Mouse (Mus musculus): ENCODE measurements around the gene Camta1. TPM values are rescaled to one million over a fixed set of nuclear protein-coding genes. Genes with fewer than 3 reads are reported as not detected.

Gene Camta1
- polyA plus RNA-seq, 1 experiment from 2014 or later, result 93.9 TPM

- DNase-seq (ENCODE audit: low spot score) (no peak), ATAC-seq (replicated peaks; ENCODE audit: low FRiP score) (no peak)
- Histone ChIP-seq H3K27me3 (replicated peaks; ENCODE audit: control insufficient read depth, insufficient read depth, low read length) (no peaks in the 10 kb centered on the region), H3K4me1 (replicated peaks; ENCODE audit: control insufficient read depth, insufficient read depth, low read length) (no peaks in the 10 kb centered on the region), H3K4me2 (no peak overlapping the region), H3K9ac (ENCODE audit: low read depth, low read length) (no peak overlapping the region), H3K27ac (ENCODE audit: low read depth, low read length) (no peak overlapping the region), H3K36me3 (ENCODE audit: control insufficient read depth, insufficient read depth, low read length) (no peaks in the 10 kb centered on the region), H3K4me3 (ENCODE audit: low read depth, low read length) (no peak overlapping the region), H3K9me3 (ENCODE audit: control insufficient read depth, low read length) (no peaks in the 10 kb centered on the region)
- WGBS, result 74% methylated on average over 10 of the region's 10 CpGs
Measured at GRCm38 (mm10) chr4:150950972-150951371, 910.7 kb downstream of the Camta1 start.

- H3K4me1 ChIP-seq (replicated peaks; ENCODE audit: control insufficient read depth, insufficient read depth, low read length), result no peaks in the 10 kb centered on the region
- DNase-seq (ENCODE audit: low spot score) (no peak), ATAC-seq (replicated peaks; ENCODE audit: low FRiP score) (no peak)
- H3K27me3 ChIP-seq (replicated peaks; ENCODE audit: control insufficient read depth, insufficient read depth, low read length), result no peaks in the 10 kb centered on the region
- no peak overlapping the region for H3K27ac ChIP-seq (ENCODE audit: low read depth, low read length)
- no peaks in the 10 kb centered on the region for H3K9me3 ChIP-seq (ENCODE audit: control insufficient read depth, low read length)
- 89% methylated on average over 7 of the region's 7 CpGs for WGBS
- H3K36me3 ChIP-seq (ENCODE audit: control insufficient read depth, insufficient read depth, low read length), result no peaks in the 10 kb centered on the region
- H3K9ac ChIP-seq (ENCODE audit: low read depth, low read length), result no peak overlapping the region
- no peak overlapping the region for H3K4me3 ChIP-seq (ENCODE audit: low read depth, low read length)
- H3K4me2 ChIP-seq, result no peak overlapping the region
Measured at GRCm38 (mm10) chr4:150944707-150945106, 917.0 kb downstream of the Camta1 start.

GRCm38 (mm10) chr4:150939991-150940651 lies 921.6 kb downstream of the Camta1 start:
- no peak overlapping the region for H3K9ac ChIP-seq (ENCODE audit: low read depth, low read length)
- ATAC-seq (replicated peaks; ENCODE audit: low FRiP score) (no peak), DNase-seq (ENCODE audit: low spot score) (no peak)
- H3K4me3 ChIP-seq (ENCODE audit: low read depth, low read length), result no peak overlapping the region
- H3K9me3 ChIP-seq (ENCODE audit: control insufficient read depth, low read length), result no peaks in the 10 kb centered on the region
- WGBS, result 63% methylated on average over 13 of the region's 13 CpGs
- H3K4me2 ChIP-seq, result no peak overlapping the region
- H3K27me3 ChIP-seq (replicated peaks; ENCODE audit: control insufficient read depth, insufficient read depth, low read length), result no peaks in the 10 kb centered on the region
- no peaks in the 10 kb centered on the region for H3K36me3 ChIP-seq (ENCODE audit: control insufficient read depth, insufficient read depth, low read length)
- no peaks in the 10 kb centered on the region for H3K4me1 ChIP-seq (replicated peaks; ENCODE audit: control insufficient read depth, insufficient read depth, low read length)
- H3K27ac ChIP-seq (ENCODE audit: low read depth, low read length), result no peak overlapping the region

GRCm38 (mm10) chr4:150938063-150938452 lies 923.6 kb downstream of the Camta1 start:
- 29% methylated on average over 14 of the region's 14 CpGs for WGBS
- no peak overlapping the region for H3K9ac ChIP-seq (ENCODE audit: low read depth, low read length)
- H3K27me3 ChIP-seq (replicated peaks; ENCODE audit: control insufficient read depth, insufficient read depth, low read length), result no peaks in the 10 kb centered on the region
- DNase-seq (ENCODE audit: low spot score) (no peak), ATAC-seq (replicated peaks; ENCODE audit: low FRiP score) (no peak)
- no peaks in the 10 kb centered on the region for H3K4me1 ChIP-seq (replicated peaks; ENCODE audit: control insufficient read depth, insufficient read depth, low read length)
- peak overlapping the region; percentile 38 for H3K4me2 ChIP-seq
- no peaks in the 10 kb centered on the region for H3K36me3 ChIP-seq (ENCODE audit: control insufficient read depth, insufficient read depth, low read length)
- no peaks in the 10 kb centered on the region for H3K9me3 ChIP-seq (ENCODE audit: control insufficient read depth, low read length)
- H3K27ac ChIP-seq (ENCODE audit: low read depth, low read length), result no peak overlapping the region
- no peak overlapping the region for H3K4me3 ChIP-seq (ENCODE audit: low read depth, low read length)

- Histone ChIP-seq H3K4me2 (peak overlapping the region; percentile 38), H3K27ac (ENCODE audit: low read depth, low read length) (no peak overlapping the region), H3K9ac (ENCODE audit: low read depth, low read length) (no peak overlapping the region), H3K4me1 (replicated peaks; ENCODE audit: control insufficient read depth, insufficient read depth, low read length) (no peaks in the 10 kb centered on the region), H3K36me3 (ENCODE audit: control insufficient read depth, insufficient read depth, low read length) (no peaks in the 10 kb centered on the region), H3K4me3 (ENCODE audit: low read depth, low read length) (no peak overlapping the region), H3K27me3 (replicated peaks; ENCODE audit: control insufficient read depth, insufficient read depth, low read length) (no peaks in the 10 kb centered on the region), H3K9me3 (ENCODE audit: control insufficient read depth, low read length) (no peaks in the 10 kb centered on the region)
- WGBS, result 66% methylated on average over 16 of the region's 16 CpGs
- ATAC-seq (replicated peaks; ENCODE audit: low FRiP score) (no peak), DNase-seq (ENCODE audit: low spot score) (no peak)
Measured at GRCm38 (mm10) chr4:150937293-150938062, 924.2 kb downstream of the Camta1 start.

GRCm38 (mm10) chr4:150933503-150933902 lies 928.2 kb downstream of the Camta1 start:
- ATAC-seq (replicated peaks; ENCODE audit: low FRiP score) (no peak), DNase-seq (ENCODE audit: low spot score) (no peak)
- no peak overlapping the region for H3K9ac ChIP-seq (ENCODE audit: low read depth, low read length)
- H3K9me3 ChIP-seq (ENCODE audit: control insufficient read depth, low read length), result no peaks in the 10 kb centered on the region
- H3K4me2 ChIP-seq, result no peak overlapping the region
- 77% methylated on average over 1 of the region's 1 CpGs for WGBS
- no peaks in the 10 kb centered on the region for H3K36me3 ChIP-seq (ENCODE audit: control insufficient read depth, insufficient read depth, low read length)
- H3K4me3 ChIP-seq (ENCODE audit: low read depth, low read length), result no peak overlapping the region
- H3K27ac ChIP-seq (ENCODE audit: low read depth, low read length), result no peak overlapping the region
- H3K4me1 ChIP-seq (replicated peaks; ENCODE audit: control insufficient read depth, insufficient read depth, low read length), result no peaks in the 10 kb centered on the region
- H3K27me3 ChIP-seq (replicated peaks; ENCODE audit: control insufficient read depth, insufficient read depth, low read length), result no peaks in the 10 kb centered on the region

- no peak overlapping the region for H3K4me2 ChIP-seq
- H3K4me3 ChIP-seq (ENCODE audit: low read depth, low read length), result no peak overlapping the region
- no peaks in the 10 kb centered on the region; the same call in 1 of the 2 replicates for H3K27me3 ChIP-seq (replicated peaks; ENCODE audit: control insufficient read depth, insufficient read depth, low read length)
- no peaks in the 10 kb centered on the region for H3K4me1 ChIP-seq (replicated peaks; ENCODE audit: control insufficient read depth, insufficient read depth, low read length)
- H3K27ac ChIP-seq (ENCODE audit: low read depth, low read length), result no peak overlapping the region
- ATAC-seq (replicated peaks; ENCODE audit: low FRiP score) (no peak), DNase-seq (ENCODE audit: low spot score) (no peak)
- H3K36me3 ChIP-seq (ENCODE audit: control insufficient read depth, insufficient read depth, low read length), result no peaks in the 10 kb centered on the region
- 56% methylated on average over 10 of the region's 10 CpGs for WGBS
- H3K9me3 ChIP-seq (ENCODE audit: control insufficient read depth, low read length), result no peaks in the 10 kb centered on the region
- no peak overlapping the region for H3K9ac ChIP-seq (ENCODE audit: low read depth, low read length)
Measured at GRCm38 (mm10) chr4:150927789-150928188, 933.9 kb downstream of the Camta1 start.

GRCm38 (mm10) chr4:150926924-150927705 lies 934.6 kb downstream of the Camta1 start:
- ATAC-seq (replicated peaks; ENCODE audit: low FRiP score), result no peak
- H3K4me1 ChIP-seq (replicated peaks; ENCODE audit: control insufficient read depth, insufficient read depth, low read length), result no peaks in the 10 kb centered on the region
- H3K9me3 ChIP-seq (ENCODE audit: control insufficient read depth, low read length), result no peaks in the 10 kb centered on the region
- H3K36me3 ChIP-seq (ENCODE audit: control insufficient read depth, insufficient read depth, low read length), result no peaks in the 10 kb centered on the region
- WGBS, result 48% methylated on average over 13 of the region's 14 CpGs
- no peaks in the 10 kb centered on the region; the same call in 1 of the 2 replicates for H3K27me3 ChIP-seq (replicated peaks; ENCODE audit: control insufficient read depth, insufficient read depth, low read length)
- no peak overlapping the region for H3K9ac ChIP-seq (ENCODE audit: low read depth, low read length)
- H3K27ac ChIP-seq (ENCODE audit: low read depth, low read length), result no peak overlapping the region
- no peak overlapping the region for H3K4me3 ChIP-seq (ENCODE audit: low read depth, low read length)
- no peak for DNase-seq (ENCODE audit: low spot score)
- no peak overlapping the region for H3K4me2 ChIP-seq
